Mouse (Mus musculus) kidney, adult 2 months (tissue): ENCODE results near the gene Oas2.

Source experiments
- CTCF ChIP-seq: fragments of 200-500 bp; conservative IDR thresholded peaks from 2 replicates; pipeline ENCODE4 v1.5.1; 2011; ENCODE audit warnings: low read depth, mild to moderate bottlenecking, control low read depth, low read length, moderate library complexity, mixed read lengths; ENCODE audit not compliant: insufficient read depth, insufficient read length
- POLR2A ChIP-seq: fragments of 200-500 bp; IDR thresholded peaks from one replicate; pipeline ENCODE4 v1.6.1; 2011; ENCODE audit warnings: low read depth, low read length, control low read depth

DNA sequence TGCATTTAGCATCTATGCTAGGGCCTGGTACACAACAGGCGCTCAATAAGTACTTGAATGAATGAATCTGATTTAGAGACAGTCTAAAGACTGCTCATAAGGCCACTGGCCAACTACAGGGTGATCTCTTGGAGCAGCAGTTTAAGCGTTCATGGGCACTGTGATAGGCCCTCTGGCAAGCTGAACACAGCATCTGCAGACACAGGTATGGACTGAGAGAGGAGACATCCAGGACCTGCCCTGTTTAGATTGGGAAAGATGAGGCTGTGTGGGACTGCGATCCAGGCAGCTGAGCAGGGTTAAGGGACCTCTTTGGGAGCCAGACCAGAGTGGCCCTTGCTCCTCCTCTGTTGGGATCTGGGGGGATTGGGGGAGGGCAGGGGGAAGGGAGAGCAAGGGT, 37.8 kb downstream of the Oas2 start, which contains the start of gene Dtx1:
- TF ChIP-seq CTCF (no peak), POLR2A (no peak)
